Mouse (Mus musculus) stomach, embryonic 16.5 days (tissue): ENCODE data around the gene Lpcat2. TPM values are rescaled to one million over a fixed set of nuclear protein-coding genes. Genes with fewer than 3 reads are reported as not detected.

Experiments used
- ATAC-seq: fragments of 200-750 bp; cut with Nextera tagmentation; 2 replicates; pipeline ENCODE4 v1.8.0; 2017; ENCODE audit warnings: moderate number of reproducible peaks, moderate TSS enrichment; ENCODE audit not compliant: insufficient read depth, low FRiP score
- H3K27ac ChIP-seq: fragments of 300-500 bp; sonication (generic); 2 replicates; pipeline ENCODE4 v1.5.1; 2014; ENCODE audit warnings: low read length
- H3K27me3 ChIP-seq: fragments of 300-500 bp; sonication (generic); 2 replicates; pipeline ENCODE4 v1.6.1; 2014; ENCODE audit warnings: low read length, control low read depth, mixed read lengths; ENCODE audit not compliant: control insufficient read depth, insufficient read depth
- H3K36me3 ChIP-seq: fragments of 300-500 bp; sonication (generic); 2 replicates; pipeline ENCODE4 v1.6.1; 2014; ENCODE audit warnings: low read length; ENCODE audit not compliant: control insufficient read depth, insufficient read depth
- H3K4me1 ChIP-seq: fragments of 300-500 bp; sonication (generic); 2 replicates; pipeline ENCODE4 v1.6.1; 2014; ENCODE audit warnings: low read length, control low read depth, mixed read lengths; ENCODE audit not compliant: control insufficient read depth, insufficient read depth
- H3K4me2 ChIP-seq: fragments of 300-500 bp; sonication (generic); 2 replicates; pipeline ENCODE4 v1.6.1; 2014; ENCODE audit warnings: low read depth, low read length, mixed read lengths
- H3K4me3 ChIP-seq: fragments of 300-500 bp; sonication (generic); replicated peaks from 2 replicates; pipeline ENCODE4 v1.5.1; 2014; ENCODE audit warnings: mild to moderate bottlenecking, low read length
- H3K9ac ChIP-seq: fragments of 300-500 bp; sonication (generic); 2 replicates; pipeline ENCODE4 v1.6.1; 2014; ENCODE audit warnings: low read length
- H3K9me3 ChIP-seq: fragments of 300-500 bp; sonication (generic); replicated peaks from 2 replicates; pipeline ENCODE4 v1.6.1; 2016; ENCODE audit warnings: low read length, control low read depth; ENCODE audit not compliant: control insufficient read depth
- WGBS: fragments of 180-500 bp; shearing (Covaris S2); extraction: QIAGEN DNeasy Blood & Tissue Kit; methylation state at CpG from one replicate; pipeline ENCODE4 v1.1.7; 2014; 5-methylcytosine and 5-hydroxymethylcytosine counted together
- polyA plus RNA-seq: library from polyadenylated mRNA; unstranded; fragments of >200 nt; fragmentation: Nextera tagmentation; extraction: Ambion mirVana; gene quantifications from 2 replicates; pipeline ENCODE4 v1.2.1, GENCODE M21; 2015

The Lpcat2 gene
- polyA plus RNA-seq, 1 experiment from 2014 or later = 12.2 TPM

GRCm38 (mm10) chr8:92913396-92913795 lies 58.3 kb downstream of the Lpcat2 start:
- no peak overlapping the region for H3K4me2 ChIP-seq
- H3K27ac ChIP-seq = no peak overlapping the region
- no peaks in the 10 kb centered on the region for H3K4me1 ChIP-seq
- no peaks in the 10 kb centered on the region for H3K9me3 ChIP-seq
- no peak overlapping the region for H3K4me3 ChIP-seq
- no peaks in the 10 kb centered on the region for H3K27me3 ChIP-seq
- H3K9ac ChIP-seq = no peak overlapping the region
- WGBS = 74% methylated on average over 7 of the region's 7 CpGs
- ATAC-seq = no peak
- H3K36me3 ChIP-seq = no peaks in the 10 kb centered on the region

- Histone ChIP-seq H3K4me3 (no peak overlapping the region), H3K9ac (no peak overlapping the region), H3K27ac (no peak overlapping the region), H3K27me3 (no peaks in the 10 kb centered on the region), H3K9me3 (no peaks in the 10 kb centered on the region), H3K4me2 (no peak overlapping the region), H3K4me1 (no peaks in the 10 kb centered on the region), H3K36me3 (no peaks in the 10 kb centered on the region)
- ATAC-seq = no peak
- WGBS = 75% methylated on average over 3 of the region's 3 CpGs
Observed at GRCm38 (mm10) chr8:92916082-92916481, 60.9 kb downstream of the Lpcat2 start.

GRCm38 (mm10) chr8:92921768-92922167 lies 66.6 kb downstream of the Lpcat2 start:
- H3K27me3 ChIP-seq = no peaks in the 10 kb centered on the region
- no peak overlapping the region for H3K9ac ChIP-seq
- no peak overlapping the region for H3K27ac ChIP-seq
- no peak overlapping the region for H3K4me3 ChIP-seq
- WGBS = 88% methylated on average over 3 of the region's 3 CpGs
- H3K4me1 ChIP-seq = no peaks in the 10 kb centered on the region
- no peak overlapping the region for H3K4me2 ChIP-seq
- no peaks in the 10 kb centered on the region for H3K36me3 ChIP-seq
- no peak for ATAC-seq
- H3K9me3 ChIP-seq = no peaks in the 10 kb centered on the region

GRCm38 (mm10) chr8:92928986-92929385 lies 73.8 kb downstream of the Lpcat2 start:
- Histone ChIP-seq H3K4me3 (no peak overlapping the region), H3K4me1 (no peaks in the 10 kb centered on the region), H3K9ac (no peak overlapping the region), H3K36me3 (no peaks in the 10 kb centered on the region), H3K27me3 (no peaks in the 10 kb centered on the region), H3K9me3 (no peaks in the 10 kb centered on the region), H3K27ac (no peak overlapping the region), H3K4me2 (no peak overlapping the region)
- ATAC-seq = no peak
- 63% methylated on average over 4 of the region's 4 CpGs for WGBS

- WGBS = 67% methylated on average over 4 of the region's 4 CpGs
- H3K27ac ChIP-seq = no peak overlapping the region
- H3K4me1 ChIP-seq = no peaks in the 10 kb centered on the region
- H3K9ac ChIP-seq = no peak overlapping the region
- H3K9me3 ChIP-seq = no peaks in the 10 kb centered on the region
- H3K4me3 ChIP-seq = no peak overlapping the region
- H3K27me3 ChIP-seq = no peaks in the 10 kb centered on the region
- no peaks in the 10 kb centered on the region for H3K36me3 ChIP-seq
- no peak for ATAC-seq
- no peak overlapping the region for H3K4me2 ChIP-seq
Observed at GRCm38 (mm10) chr8:92938056-92938455, 82.9 kb downstream of the Lpcat2 start.

GRCm38 (mm10) chr8:92949071-92949470 lies 93.9 kb downstream of the Lpcat2 start:
- no peaks in the 10 kb centered on the region for H3K36me3 ChIP-seq
- no peak for ATAC-seq
- WGBS = 82% methylated on average over 4 of the region's 4 CpGs

GRCm38 (mm10) chr8:92950639-92951371 lies 95.7 kb downstream of the Lpcat2 start:
- H3K4me1 ChIP-seq = no peaks in the 10 kb centered on the region
- no peak overlapping the region for H3K4me3 ChIP-seq
- ATAC-seq = no peak
- WGBS = 43% methylated on average over 12 of the region's 12 CpGs
- no peak overlapping the region for H3K4me2 ChIP-seq
- H3K27ac ChIP-seq = no peak overlapping the region
- no peaks in the 10 kb centered on the region for H3K9me3 ChIP-seq
- no peak overlapping the region for H3K9ac ChIP-seq
- no peaks in the 10 kb centered on the region for H3K36me3 ChIP-seq
- no peaks in the 10 kb centered on the region for H3K27me3 ChIP-seq

More at GRCm38 (mm10) chr8:92949071-92949470, 93.9 kb downstream of the Lpcat2 start:
- H3K4me2 ChIP-seq = no peak overlapping the region
- H3K27me3 ChIP-seq = no peaks in the 10 kb centered on the region
- H3K4me3 ChIP-seq = no peak overlapping the region
- H3K27ac ChIP-seq = no peak overlapping the region
- H3K9ac ChIP-seq = no peak overlapping the region
- no peaks in the 10 kb centered on the region for H3K4me1 ChIP-seq
- H3K9me3 ChIP-seq = no peaks in the 10 kb centered on the region

GRCm38 (mm10) chr8:92954044-92954443 lies 98.9 kb downstream of the Lpcat2 start:
- no peak for ATAC-seq
- Histone ChIP-seq H3K27ac (no peak overlapping the region), H3K27me3 (peaks cover 4% of the 10 kb centered on the region), H3K36me3 (no peaks in the 10 kb centered on the region), H3K4me1 (no peaks in the 10 kb centered on the region), H3K4me3 (no peak overlapping the region), H3K9me3 (no peaks in the 10 kb centered on the region), H3K4me2 (no peak overlapping the region), H3K9ac (no peak overlapping the region)
- WGBS = 75% methylated on average over 5 of the region's 5 CpGs

GRCm38 (mm10) chr8:92959779-92960178 lies 104.6 kb downstream of the Lpcat2 start, which contains the start of gene Slc6a2:
Slc6a2 (plus strand) TSS chr8:92960079.
- H3K4me2 ChIP-seq = peak within 1 kb of the TSS; percentile 61
- ATAC-seq = no peak
- peak within 1 kb of the TSS; percentile 38 for H3K4me3 ChIP-seq
- peaks cover 6% of the 10 kb centered on the region for H3K4me1 ChIP-seq
- H3K9me3 ChIP-seq = no peaks in the 10 kb centered on the region
- no peak within 1 kb of the TSS for H3K27ac ChIP-seq
- peak within 1 kb of the TSS; percentile 42; the same call in 1 of the 2 replicates for H3K9ac ChIP-seq
- 72% methylated on average over 10 of the region's 10 CpGs for WGBS
- H3K36me3 ChIP-seq = no peaks in the 10 kb centered on the region
- H3K27me3 ChIP-seq = peaks cover 44% of the 10 kb centered on the region
